Mouse (Mus musculus) G1E (cell line): ENCODE measurements around the gene Opa1.

Experiments used
- CTCF ChIP-seq: IDR thresholded peaks from 2 replicates; pipeline ENCODE4 v1.5.1; 2012; ENCODE audit warnings: low read depth, low read length, inconsistent platforms, mixed read lengths
- TAL1 ChIP-seq: conservative IDR thresholded peaks from 2 replicates; pipeline ENCODE4 v1.6.1; 2012; ENCODE audit warnings: low read depth, low read length, inconsistent platforms, mixed read lengths

DNA sequence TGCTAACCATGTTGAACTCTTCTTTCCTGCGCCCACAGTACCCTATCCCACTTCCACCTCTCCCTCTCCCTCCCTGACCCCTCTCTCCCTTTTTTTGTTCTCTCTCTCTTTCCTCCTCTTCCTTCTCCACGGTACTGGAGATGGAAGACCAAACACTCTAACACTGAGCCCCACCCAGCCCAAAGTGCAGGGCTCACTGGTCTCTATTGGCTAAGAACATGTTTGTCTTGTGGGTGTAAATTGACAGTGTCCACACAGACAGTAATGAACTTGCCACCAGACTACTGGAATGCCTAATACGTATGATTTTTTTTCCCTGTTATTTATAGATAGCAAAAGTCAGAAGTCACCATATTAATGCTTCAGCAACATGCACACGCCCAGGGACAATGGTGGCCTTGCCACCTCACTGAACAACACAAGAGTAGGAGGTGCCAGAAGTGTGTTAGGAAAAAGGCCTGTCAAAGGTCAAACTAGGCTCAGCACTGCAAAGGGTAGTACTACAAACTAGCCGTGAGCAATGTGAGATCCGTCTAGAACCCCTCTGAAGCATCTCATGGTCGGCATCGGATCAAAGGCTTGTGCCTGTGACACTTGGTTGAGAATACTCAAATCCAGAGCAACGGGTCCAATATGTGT lies 77.2 kb downstream of the Opa1 start:
- TF ChIP-seq CTCF (no peak), TAL1 (no peak)
